Mouse (Mus musculus): Measurements from ENCODE around the gene Zfp1. TPM values are rescaled to one million over a fixed set of nuclear protein-coding genes. Genes with fewer than 3 reads are reported as not detected.

Zfp1 gene
- 14.6 and 17.5 TPM in 2 replicates for polyA plus RNA-seq (2014; fragmentation: Nextera tagmentation; extraction: Ambion mirVana)

DNA sequence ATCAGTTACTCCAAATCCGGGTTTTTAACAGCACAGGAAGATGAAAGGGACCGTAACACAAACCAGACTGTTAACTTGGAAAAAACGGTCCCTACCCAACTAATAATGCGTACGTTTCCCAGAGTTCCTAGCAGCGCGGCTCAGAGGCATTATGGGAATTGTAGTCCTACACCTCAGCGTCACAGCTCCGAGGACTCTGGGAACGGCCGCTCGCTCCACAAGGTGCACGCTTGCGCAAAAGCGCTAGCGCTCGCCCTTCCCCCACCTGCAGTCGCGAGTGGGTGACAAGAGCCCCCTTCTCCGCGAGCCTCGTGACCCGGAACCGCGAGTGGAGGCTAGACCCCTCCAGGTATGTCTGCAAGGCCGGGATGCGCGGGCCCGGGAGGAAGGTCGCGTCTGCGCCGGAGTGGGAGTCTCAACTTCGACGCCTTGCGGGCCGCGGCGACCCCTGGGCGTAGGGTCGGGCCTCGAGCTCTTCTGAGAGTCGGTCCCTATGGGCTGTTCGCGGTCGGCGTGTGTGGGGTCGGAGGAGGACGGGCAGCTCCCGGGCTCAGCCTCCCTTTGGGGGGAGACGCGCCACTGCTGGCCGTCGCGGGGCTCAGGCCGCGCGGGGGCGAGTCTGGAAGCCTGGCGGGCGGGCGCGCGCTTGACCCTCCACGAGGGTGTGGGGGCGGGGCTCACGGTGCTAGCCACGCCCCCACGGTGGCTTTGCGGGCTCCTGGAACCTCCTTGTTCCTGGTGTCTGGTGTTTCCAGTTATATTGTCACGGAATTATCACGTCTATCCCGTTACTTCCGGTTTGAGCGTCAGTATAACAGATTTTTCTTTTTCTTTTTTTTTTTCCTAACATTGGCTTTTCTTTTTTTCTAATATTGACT is at the start of gene Zfp1:
TSS of gene Zfp1 (plus strand) at position 138 of the 878 bp plus-strand sequence.
- under 1% methylated on average over 75 of the region's 75 CpGs for WGBS
- no peaks in the 10 kb centered on the region for H3K36me3 ChIP-seq (ENCODE audit: control insufficient read depth, insufficient read depth, low read length)
- peak within 1 kb of the TSS; percentile 93 to 94 for H3K27ac ChIP-seq (replicated peaks in 1 of 2; ENCODE audit: control insufficient read depth in 1 of 2, insufficient read depth in 1 of 2, low read depth in 2 of 2, low read length in 2 of 2)
- H3K4me2 ChIP-seq (ENCODE audit: low read length), result peak within 1 kb of the TSS; percentile 73
- peak within 1 kb of the TSS; percentile 90 for H3K9ac ChIP-seq (ENCODE audit: low read length)
- ATAC-seq (ENCODE audit: insufficient number of reproducible peaks, insufficient read depth, low FRiP score, low read depth), result peak; percentile 97
- H3K4me1 ChIP-seq (ENCODE audit: control insufficient read depth in 2 of 2, insufficient read depth in 2 of 2, low read length in 2 of 2), result peaks cover 5 to 12% of the 10 kb centered on the region in 2 experiments; a peak in 3 of 4 replicates
- no peaks in the 10 kb centered on the region for H3K9me3 ChIP-seq (ENCODE audit: control insufficient read depth, low read length)
- no peaks in the 10 kb centered on the region for H3K27me3 ChIP-seq (ENCODE audit: control insufficient read depth, insufficient read depth, low read length)
- peak within 1 kb of the TSS; percentile 69 to 92 for H3K4me3 ChIP-seq (ENCODE audit: control insufficient read depth in 1 of 2, insufficient read depth in 1 of 2, low read depth in 1 of 2, low read length in 2 of 2)

DNA sequence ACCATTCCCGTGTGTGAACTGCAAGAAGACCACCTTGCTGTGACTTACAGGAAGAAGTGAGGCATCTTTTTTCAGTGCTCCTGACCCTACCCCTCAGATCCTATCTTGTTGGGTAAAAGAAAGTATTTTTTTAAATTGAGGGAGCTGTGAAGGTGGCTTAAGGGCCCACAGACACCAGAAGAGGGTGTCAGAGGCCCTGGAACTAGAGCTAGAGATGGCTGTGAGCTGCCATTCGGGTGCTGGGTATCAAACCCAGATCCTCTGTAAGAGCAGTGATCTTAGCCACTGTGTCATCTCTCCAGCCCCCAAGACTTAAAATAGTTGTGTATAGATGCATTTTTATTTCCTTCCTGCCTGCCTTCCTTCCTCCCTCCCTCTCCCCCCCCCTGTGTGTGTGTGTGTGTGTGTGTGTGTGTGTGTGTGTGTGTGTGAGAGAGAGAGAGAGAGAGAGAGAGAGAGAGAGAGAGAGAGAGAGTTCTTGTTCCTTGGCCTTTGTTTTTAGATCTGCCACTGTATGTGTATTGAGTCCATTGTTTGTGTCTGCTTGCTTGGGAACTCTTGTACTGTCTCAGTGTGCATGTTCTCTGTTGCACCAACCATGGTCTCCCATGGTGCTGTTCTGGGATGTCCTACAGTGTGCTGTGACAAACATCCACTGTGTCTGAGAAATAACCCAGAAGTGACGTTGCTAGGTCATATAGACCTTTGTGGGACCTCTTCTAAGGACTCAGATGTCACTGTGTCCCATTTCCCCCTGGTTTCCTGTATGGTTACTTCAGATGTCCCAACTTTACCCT is 49.0 kb upstream of the Zfp1 start:
- WGBS, result 79% methylated on average over 3 of the region's 3 CpGs
- no peak for ATAC-seq (ENCODE audit: insufficient number of reproducible peaks, insufficient read depth, low FRiP score, low read depth)
- Histone ChIP-seq H3K4me2 (ENCODE audit: low read length) (no peak overlapping the region), H3K9me3 (ENCODE audit: control insufficient read depth, low read length) (no peaks in the 10 kb centered on the region), H3K4me3 (ENCODE audit: control insufficient read depth in 1 of 2, insufficient read depth in 1 of 2, low read depth in 1 of 2, low read length in 2 of 2) (no peak overlapping the region), H3K9ac (ENCODE audit: low read length) (no peak overlapping the region), H3K4me1 (ENCODE audit: control insufficient read depth in 2 of 2, insufficient read depth in 2 of 2, low read length in 2 of 2) (peaks cover 32 to 72% of the 10 kb centered on the region in 2 experiments), H3K36me3 (ENCODE audit: control insufficient read depth, insufficient read depth, low read length) (no peaks in the 10 kb centered on the region), H3K27ac (replicated peaks in 1 of 2; ENCODE audit: control insufficient read depth in 1 of 2, insufficient read depth in 1 of 2, low read depth in 2 of 2, low read length in 2 of 2) (peak overlapping the region; percentile 24 to 78; a peak in 3 of 4 replicates), H3K27me3 (ENCODE audit: control insufficient read depth, insufficient read depth, low read length) (no peaks in the 10 kb centered on the region)

DNA sequence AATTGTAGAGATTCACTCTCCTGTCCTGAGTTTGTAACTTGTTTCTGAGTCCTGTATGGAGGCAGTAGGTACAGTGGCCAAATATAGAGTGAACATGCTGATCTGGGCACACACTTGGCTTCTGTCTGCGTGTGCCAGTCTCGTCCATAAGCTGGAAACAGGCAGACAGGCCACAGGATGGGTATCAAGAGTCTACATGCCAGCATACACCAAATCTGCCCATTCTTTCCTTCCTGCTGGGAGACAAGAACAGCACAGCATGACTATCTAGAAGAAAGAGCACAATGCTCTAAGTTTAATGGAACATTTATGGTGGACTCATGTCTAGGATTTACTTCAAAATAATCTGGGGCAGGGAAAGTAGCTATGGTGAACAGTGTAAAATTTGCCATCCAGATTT is 48.2 kb upstream of the Zfp1 start:
- Histone ChIP-seq H3K4me3 (ENCODE audit: control insufficient read depth in 1 of 2, insufficient read depth in 1 of 2, low read depth in 1 of 2, low read length in 2 of 2) (no peak overlapping the region), H3K4me1 (ENCODE audit: control insufficient read depth in 2 of 2, insufficient read depth in 2 of 2, low read length in 2 of 2) (peaks cover 32 to 79% of the 10 kb centered on the region in 2 experiments), H3K36me3 (ENCODE audit: control insufficient read depth, insufficient read depth, low read length) (no peaks in the 10 kb centered on the region), H3K27ac (replicated peaks in 1 of 2; ENCODE audit: control insufficient read depth in 1 of 2, insufficient read depth in 1 of 2, low read depth in 2 of 2, low read length in 2 of 2) (peak overlapping the region; percentile 48 to 78), H3K27me3 (ENCODE audit: control insufficient read depth, insufficient read depth, low read length) (no peaks in the 10 kb centered on the region), H3K4me2 (ENCODE audit: low read length) (peak overlapping the region; percentile 62; the same call in 1 of the 2 replicates), H3K9ac (ENCODE audit: low read length) (0 out of 2 replicates have a peak overlapping the region, but pooled peaks have one; percentile 53), H3K9me3 (ENCODE audit: control insufficient read depth, low read length) (no peaks in the 10 kb centered on the region)
- ATAC-seq (ENCODE audit: insufficient number of reproducible peaks, insufficient read depth, low FRiP score, low read depth), result no peak
- 67% methylated on average over 2 of the region's 2 CpGs for WGBS

- Histone ChIP-seq H3K4me1 (ENCODE audit: control insufficient read depth in 2 of 2, insufficient read depth in 2 of 2, low read length in 2 of 2) (peaks cover 32 to 79% of the 10 kb centered on the region in 2 experiments), H3K27ac (replicated peaks in 1 of 2; ENCODE audit: control insufficient read depth in 1 of 2, insufficient read depth in 1 of 2, low read depth in 2 of 2, low read length in 2 of 2) (peak overlapping the region; percentile 78 to 82), H3K9me3 (ENCODE audit: control insufficient read depth, low read length) (no peaks in the 10 kb centered on the region), H3K9ac (ENCODE audit: low read length) (peak overlapping the region; percentile 53; the same call in 1 of the 2 replicates), H3K4me2 (ENCODE audit: low read length) (peak overlapping the region; percentile 62), H3K27me3 (ENCODE audit: control insufficient read depth, insufficient read depth, low read length) (no peaks in the 10 kb centered on the region), H3K36me3 (ENCODE audit: control insufficient read depth, insufficient read depth, low read length) (no peaks in the 10 kb centered on the region), H3K4me3 (ENCODE audit: control insufficient read depth in 1 of 2, insufficient read depth in 1 of 2, low read depth in 1 of 2, low read length in 2 of 2) (peak overlapping the region; percentile 8 to 21; a peak in 3 of 4 replicates)
- 16% methylated on average over 15 of the region's 15 CpGs for WGBS
- ATAC-seq (ENCODE audit: insufficient number of reproducible peaks, insufficient read depth, low FRiP score, low read depth), result peak; percentile 73
Observed at GRCm38 (mm10) chr8:111595712-111596484, 47.3 kb upstream of the Zfp1 start.

GRCm38 (mm10) chr8:111596485-111596821 is 46.7 kb upstream of the Zfp1 start:
- H3K9me3 ChIP-seq (ENCODE audit: control insufficient read depth, low read length), result no peaks in the 10 kb centered on the region
- H3K27me3 ChIP-seq (ENCODE audit: control insufficient read depth, insufficient read depth, low read length), result no peaks in the 10 kb centered on the region
- peak overlapping the region; percentile 1; the same call in 1 of the 2 replicates for H3K9ac ChIP-seq (ENCODE audit: low read length)
- no peaks in the 10 kb centered on the region for H3K36me3 ChIP-seq (ENCODE audit: control insufficient read depth, insufficient read depth, low read length)
- WGBS, result 7% methylated on average over 3 of the region's 3 CpGs
- peak overlapping the region; percentile 74 to 78 for H3K27ac ChIP-seq (replicated peaks in 1 of 2; ENCODE audit: control insufficient read depth in 1 of 2, insufficient read depth in 1 of 2, low read depth in 2 of 2, low read length in 2 of 2)
- no peak overlapping the region for H3K4me3 ChIP-seq (ENCODE audit: control insufficient read depth in 1 of 2, insufficient read depth in 1 of 2, low read depth in 1 of 2, low read length in 2 of 2)
- H3K4me1 ChIP-seq (ENCODE audit: control insufficient read depth in 2 of 2, insufficient read depth in 2 of 2, low read length in 2 of 2), result peaks cover 32 to 79% of the 10 kb centered on the region in 2 experiments
- H3K4me2 ChIP-seq (ENCODE audit: low read length), result peak overlapping the region; percentile 62
- ATAC-seq (ENCODE audit: insufficient number of reproducible peaks, insufficient read depth, low FRiP score, low read depth), result no peak

- no peaks in the 10 kb centered on the region for H3K27me3 ChIP-seq (ENCODE audit: control insufficient read depth, insufficient read depth, low read length)
- no peak overlapping the region for H3K4me3 ChIP-seq (ENCODE audit: control insufficient read depth in 1 of 2, insufficient read depth in 1 of 2, low read depth in 1 of 2, low read length in 2 of 2)
- H3K9me3 ChIP-seq (ENCODE audit: control insufficient read depth, low read length), result no peaks in the 10 kb centered on the region
- H3K36me3 ChIP-seq (ENCODE audit: control insufficient read depth, insufficient read depth, low read length), result no peaks in the 10 kb centered on the region
- peak overlapping the region; percentile 72 to 78 for H3K27ac ChIP-seq (replicated peaks in 1 of 2; ENCODE audit: control insufficient read depth in 1 of 2, insufficient read depth in 1 of 2, low read depth in 2 of 2, low read length in 2 of 2)
- peak overlapping the region; percentile 1; the same call in 1 of the 2 replicates for H3K9ac ChIP-seq (ENCODE audit: low read length)
- WGBS, result 32% methylated on average over 1 of the region's 1 CpGs
- peaks cover 32 to 74% of the 10 kb centered on the region in 2 experiments for H3K4me1 ChIP-seq (ENCODE audit: control insufficient read depth in 2 of 2, insufficient read depth in 2 of 2, low read length in 2 of 2)
- peak; percentile 56; the same call in 1 of the 2 replicates for ATAC-seq (ENCODE audit: insufficient number of reproducible peaks, insufficient read depth, low FRiP score, low read depth)
- H3K4me2 ChIP-seq (ENCODE audit: low read length), result peak overlapping the region; percentile 62
Observed at GRCm38 (mm10) chr8:111597310-111597709, 45.9 kb upstream of the Zfp1 start.
